Mouse (Mus musculus): ENCODE results near the gene Tmprss11a. TPM values are rescaled to one million over a fixed set of nuclear protein-coding genes. Genes with fewer than 3 reads are reported as not detected.
A peak's percentile ranks its signal among the peaks of the same experiment; 100 is the strongest.

The Tmprss11a gene
- not detected for total RNA-seq (2021)
- long read RNA-seq, experiment 1: 0 reads
- long read RNA-seq, experiment 2: 0 reads

- no peak for DNase-seq
Observed at GRCm38 (mm10) chr5:86468890-86469289, at the start of gene Tmprss11a. Gene Tmprss11a (minus strand): TSS chr5:86468990.

GRCm38 (mm10) chr5:86518500-86518899, 49.7 kb upstream of the Tmprss11a start, which contains the start of gene Tmprss11g:
Gene Tmprss11g (minus strand): TSS chr5:86518600.
- no peak for DNase-seq

- no peak for DNase-seq
Observed at GRCm38 (mm10) chr5:86511538-86511937, 42.7 kb upstream of the Tmprss11a start.

- no peak for DNase-seq
Observed at GRCm38 (mm10) chr5:86493453-86493852, 24.7 kb upstream of the Tmprss11a start.

- no peak for DNase-seq
Observed at GRCm38 (mm10) chr5:86482562-86482961, 13.8 kb upstream of the Tmprss11a start.

GRCm38 (mm10) chr5:86482031-86482430, 13.2 kb upstream of the Tmprss11a start:
- no peak for DNase-seq

GRCm38 (mm10) chr5:86473859-86474258, 5.1 kb upstream of the Tmprss11a start:
- no peak for DNase-seq

GRCm38 (mm10) chr5:86439306-86439705, 29.5 kb downstream of the Tmprss11a start:
- no peak for DNase-seq

GRCm38 (mm10) chr5:86438548-86438947, 30.2 kb downstream of the Tmprss11a start:
- DNase-seq: no peak

GRCm38 (mm10) chr5:86432697-86433096, 36.1 kb downstream of the Tmprss11a start:
- DNase-seq: peak; percentile 9

GRCm38 (mm10) chr5:86431096-86431495, 37.7 kb downstream of the Tmprss11a start:
- no peak for DNase-seq

GRCm38 (mm10) chr5:86421323-86422028, 47.3 kb downstream of the Tmprss11a start:
- no peak for DNase-seq

GRCm38 (mm10) chr5:86419494-86419893, 49.3 kb downstream of the Tmprss11a start:
- no peak for DNase-seq

GRCm38 (mm10) chr5:86414280-86414679, 54.5 kb downstream of the Tmprss11a start:
- DNase-seq: no peak

- peak; percentile 31 for DNase-seq
Observed at GRCm38 (mm10) chr5:86410815-86411214, 58.0 kb downstream of the Tmprss11a start.

GRCm38 (mm10) chr5:86407941-86408340, 60.8 kb downstream of the Tmprss11a start:
- DNase-seq: no peak

GRCm38 (mm10) chr5:86407191-86407590, 61.6 kb downstream of the Tmprss11a start:
- no peak for DNase-seq

- no peak for DNase-seq
Observed at GRCm38 (mm10) chr5:86373320-86373719, 95.5 kb downstream of the Tmprss11a start, which contains the start of gene Tmprss11d. Gene Tmprss11d (minus strand): TSS chr5:86373420.

Other genes with a start within 250 kb of the Tmprss11a start
- gene Tmprss11c, start 179.7 kb downstream of the Tmprss11a start, total RNA-seq (2021): not detected
- not detected for gene Tmprss11d, start 95.6 kb downstream of the Tmprss11a start, total RNA-seq (2021)
- gene Tmprss11g, start 49.6 kb upstream of the Tmprss11a start, total RNA-seq (2021): not detected
- gene Tmprss11f, start 163.4 kb upstream of the Tmprss11a start, total RNA-seq (2021): not detected
- not detected for gene Tmprss11b, start 207.4 kb upstream of the Tmprss11a start, total RNA-seq (2021)

All from adrenal gland, postnatal 10 days (tissue).